Mouse (Mus musculus) sigmoid colon, adult 10 weeks (tissue): ENCODE data around the gene Parp12. TPM values are rescaled to one million over a fixed set of nuclear protein-coding genes. Genes with fewer than 3 reads are reported as not detected.

Experiments
- polyA plus RNA-seq: library from polyadenylated mRNA; stranded (reverse); fragments of 350-450 nt; fragmentation: Illumina TruSeq; extraction: RNeasy Lipid Tissue Mini Kit (QIAGEN cat#74804); gene quantifications from one replicate; pipeline ENCODE4 v1.2.3, GENCODE M21; 2014; ENCODE audit warnings: low read depth, low replicate concordance

The Parp12 gene
- polyA plus RNA-seq = 141 TPM

GRCm38 (mm10) chr6:39117584-39118455, at the start of gene Parp12:
Parp12 (minus strand) TSS chr6:39118349.

Other genes with a start within 250 kb of the Parp12 start
- 2.4 TPM for gene Tbxas1, start 242.9 kb downstream of the Parp12 start, polyA plus RNA-seq
- 16.1 TPM for gene Hipk2, start 242.2 kb downstream of the Parp12 start, polyA plus RNA-seq
- 104 TPM for gene Kdm7a, start 88.4 kb upstream of the Parp12 start, polyA plus RNA-seq